ENCODE assay signal across 11 mouse cellular contexts in the genomic region with DNA sequence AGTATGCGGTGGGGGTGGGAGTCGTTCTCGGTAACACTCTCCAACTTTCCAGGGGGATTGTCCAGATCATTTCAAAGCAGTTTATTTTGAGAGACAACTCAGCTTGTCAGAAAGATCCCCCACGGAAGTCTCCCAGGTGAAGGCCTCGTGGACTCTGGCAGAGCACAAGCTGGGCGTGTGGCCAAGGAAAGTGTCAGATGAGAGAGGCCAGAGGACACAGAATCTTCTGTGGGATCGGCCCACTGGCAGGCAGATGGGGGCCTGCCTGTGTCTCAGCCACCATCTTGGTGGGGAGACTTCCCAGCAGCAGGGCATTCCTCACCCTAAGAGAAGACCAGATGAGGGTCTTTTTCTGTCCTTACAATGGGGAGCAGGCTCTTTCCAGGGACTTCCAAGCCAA.
DNase-seq lines count a peak whose midpoint lies in the region; ATAC-seq and TF ChIP-seq lines count a peak whose summit lies in the region.
"Had no signal": no experiment of that assay in that cellular context is flagged by ENCODE, and none has a peak within 500 bp of the region (broad histone marks: within the 10 kb centered on the region; RNA-seq: fewer than 3 reads in every experiment).

No protein-coding gene starts in this region.

- H3K9ac ChIP-seq in lung, embryonic 14.5 days = no peak overlapping the region
- H3K9ac ChIP-seq: embryonic facial prominence, embryonic 15.5 days; liver, embryonic 12.5 days had no signal

- H3K9me3 ChIP-seq in lung, embryonic 14.5 days (ENCODE audit: low read depth, low read length) = no peaks in the 10 kb centered on the region
- H3K9me3 ChIP-seq: embryonic facial prominence, embryonic 15.5 days; liver, embryonic 12.5 days had no signal

- WGBS in lung, embryonic 14.5 days = 39% methylated on average over 7 of the region's 7 CpGs
- 21% methylated on average over 7 of the region's 7 CpGs for WGBS in cerebellum, adult 2 months

- H3K4me3 ChIP-seq in lung, embryonic 14.5 days (ENCODE audit: low read depth, low read length) = no peak overlapping the region
- H3K4me3 ChIP-seq in cerebellum, adult 2 months (replicated peaks; ENCODE audit: insufficient read depth, low read depth, low read length) = no peak overlapping the region
- H3K4me3 ChIP-seq: embryonic facial prominence, embryonic 15.5 days; liver, embryonic 12.5 days had no signal

- H3K4me2 ChIP-seq in lung, embryonic 14.5 days = no peak overlapping the region
- H3K4me2 ChIP-seq: embryonic facial prominence, embryonic 15.5 days; liver, embryonic 12.5 days had no signal

- no peak for TF ChIP-seq POLR2A in cerebellum, adult 2 months (IDR thresholded peaks at IDR 0.05; ENCODE audit: borderline replicate concordance, insufficient read depth, low read length)

- H3K27ac ChIP-seq in lung, embryonic 14.5 days (ENCODE audit: low read depth) = no peak overlapping the region
- H3K27ac ChIP-seq in cerebellum, adult 2 months (ENCODE audit: insufficient read depth, low read length) = no peak overlapping the region
- H3K27ac ChIP-seq: embryonic facial prominence, embryonic 15.5 days; kidney, postnatal 0 days; liver, embryonic 12.5 days had no signal

- H3K27me3 ChIP-seq in lung, embryonic 14.5 days (ENCODE audit: insufficient read depth, low read length) = no peaks in the 10 kb centered on the region
- no peaks in the 10 kb centered on the region for H3K27me3 ChIP-seq in cerebellum, adult 2 months (ENCODE audit: control insufficient read depth, insufficient read depth, low read length)
- H3K27me3 ChIP-seq: embryonic facial prominence, embryonic 15.5 days; liver, embryonic 12.5 days had no signal

- H3K4me1 ChIP-seq in lung, embryonic 14.5 days (ENCODE audit: insufficient read depth) = no peaks in the 10 kb centered on the region
- peaks cover 50% of the 10 kb centered on the region for H3K4me1 ChIP-seq in cerebellum, adult 2 months (ENCODE audit: control insufficient read depth, insufficient read depth, low read length)
- H3K4me1 ChIP-seq: embryonic facial prominence, embryonic 15.5 days; liver, embryonic 12.5 days had no signal

- H3K36me3 ChIP-seq in lung, embryonic 14.5 days (ENCODE audit: insufficient read depth) = no peaks in the 10 kb centered on the region
- H3K36me3 ChIP-seq: embryonic facial prominence, embryonic 15.5 days; liver, embryonic 12.5 days had no signal

- peak; percentile 32 for DNase-seq in lung, embryonic 14.5 days
- no peak for DNase-seq in lung, adult 18-20 months
- DNase-seq in cerebellum, adult 2 months = peak; percentile 69 to 75
- DNase-seq in gastrocnemius, postnatal 14 days = peak; percentile 40
- DNase-seq in kidney, postnatal 14 days = peak; percentile 71
- no peak for DNase-seq in frontal cortex, postnatal 10 days (ENCODE audit: low spot score in 2 of 2)
- no peak for DNase-seq in right cerebral cortex, adult 2 months (ENCODE audit: low spot score in 2 of 2)
- no peak for DNase-seq in liver

- ATAC-seq in lung, embryonic 14.5 days (ENCODE audit: insufficient read depth) = no peak
- ATAC-seq: liver, embryonic 12.5 days had no signal

- intact Hi-C loops in gastrocnemius, postnatal 14 days (cut with DNase I; ENCODE audit: low total_unique reads) = no loop called here

- TF ChIP-seq CTCF in lung, embryonic 14.5 days (IDR thresholded peaks at IDR 0.05; ENCODE audit: low read depth) = no peak
- no peak for TF ChIP-seq CTCF in cerebellum, adult 2 months (IDR thresholded peaks at IDR 0.05; ENCODE audit: borderline replicate concordance, insufficient read depth, low read depth, low read length)

Comparison
In these comparisons a context has a peak if more than half of its experiments do, and no peak if none do; other contexts are left out.
1. DNase-seq: peak in lung, embryonic 14.5 days (single experiment), cerebellum, adult 2 months (2 of 2), gastrocnemius, postnatal 14 days (single experiment) and kidney, postnatal 14 days (single experiment); none in lung, adult 18-20 months (0 of 2), frontal cortex, postnatal 10 days (0 of 2), right cerebral cortex, adult 2 months (0 of 2) and liver (single experiment).